Mouse (Mus musculus): ENCODE measurements around the gene Btbd35f18.
"Not testable (repeated sequence)": the region's sequence is repeated elsewhere in the genome, so short reads cannot be mapped to it uniquely, and the experiment has no call there.

Gene Btbd35f18

DNA sequence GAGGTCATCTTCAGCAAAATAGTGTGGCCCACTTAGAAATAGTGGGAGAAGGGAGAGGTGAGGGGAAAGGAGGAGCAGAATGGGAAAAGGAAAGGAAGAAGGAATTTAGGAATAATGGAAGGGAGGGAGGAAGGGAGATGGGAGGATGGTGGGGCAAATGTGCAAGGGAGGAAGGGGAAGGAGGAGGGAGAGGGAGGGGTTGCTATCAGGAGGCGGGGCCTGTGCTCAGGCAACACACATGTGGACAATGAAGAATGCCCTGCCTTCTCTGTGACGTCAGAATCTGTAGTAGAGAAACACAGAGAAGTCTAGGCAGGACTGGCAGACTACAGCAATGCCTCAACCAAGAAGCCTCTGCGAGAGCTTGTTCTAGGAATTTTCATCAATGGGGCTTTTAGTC is at the start of gene Btbd35f18:
Gene Btbd35f18, plus strand, starts transcription at position 301 of the 400 bp plus-strand sequence.
- not testable (repeated sequence) for DNase-seq
